Mouse (Mus musculus) lung, postnatal 10 days (tissue): ENCODE data around the gene Fignl1.

Experiments used
- DNase-seq: peaks from one replicate; pipeline ENCODE4 v3.0.0; 2021

The Fignl1 gene

DNA sequence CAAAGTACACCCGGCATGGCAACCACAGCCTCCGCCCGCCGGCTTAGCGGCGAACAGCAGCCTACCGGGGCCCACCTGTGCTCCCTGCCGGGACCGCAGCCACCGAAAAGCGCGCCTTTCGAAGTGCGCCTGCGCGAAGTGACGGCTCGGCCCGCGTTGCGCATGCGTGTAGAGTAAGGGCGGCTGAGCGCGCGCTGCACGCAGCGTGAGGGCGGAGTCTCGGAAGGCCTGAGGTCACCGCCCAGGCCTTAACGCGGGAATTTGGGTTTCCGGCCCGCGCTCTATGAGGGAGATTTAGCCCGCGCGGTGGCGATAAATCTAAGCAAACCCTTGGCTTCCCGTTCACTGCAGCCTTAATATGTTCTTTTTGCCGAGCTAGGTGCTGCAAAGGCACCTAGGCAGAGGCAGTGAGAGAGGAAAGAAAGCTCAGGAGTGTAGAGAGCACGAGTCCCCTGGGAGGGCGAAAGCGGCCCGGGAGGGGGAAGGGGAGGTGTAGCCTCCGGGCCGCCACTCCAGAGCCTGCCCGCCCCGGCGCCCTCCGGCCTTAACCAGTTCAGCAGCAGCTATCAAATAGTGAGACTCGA, at the start of gene Fignl1:
TSS of gene Fignl1 (minus strand) at position 143 of the 584 bp plus-strand sequence.
- DNase-seq, result peak; percentile 96

DNA sequence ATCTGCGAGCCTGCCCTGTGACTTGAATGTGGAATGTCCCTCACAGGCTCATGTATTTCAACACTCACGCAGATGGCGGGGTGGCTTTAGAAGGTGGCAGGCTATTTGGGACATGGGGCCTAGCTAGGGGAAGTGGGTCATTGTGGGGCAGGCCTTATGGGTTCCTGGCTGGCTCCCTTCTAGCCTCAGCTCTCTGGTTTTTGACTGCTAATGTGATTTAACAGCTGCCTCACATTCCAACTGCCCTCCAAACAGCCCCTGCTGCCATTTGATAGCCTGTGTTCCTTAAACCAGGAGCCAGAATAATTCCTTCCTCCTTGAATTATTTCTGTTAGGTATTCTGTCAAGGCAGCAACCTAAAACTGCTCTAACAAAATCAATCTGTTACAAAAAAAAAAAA, 48.2 kb upstream of the Fignl1 start:
- DNase-seq, result no peak

DNA sequence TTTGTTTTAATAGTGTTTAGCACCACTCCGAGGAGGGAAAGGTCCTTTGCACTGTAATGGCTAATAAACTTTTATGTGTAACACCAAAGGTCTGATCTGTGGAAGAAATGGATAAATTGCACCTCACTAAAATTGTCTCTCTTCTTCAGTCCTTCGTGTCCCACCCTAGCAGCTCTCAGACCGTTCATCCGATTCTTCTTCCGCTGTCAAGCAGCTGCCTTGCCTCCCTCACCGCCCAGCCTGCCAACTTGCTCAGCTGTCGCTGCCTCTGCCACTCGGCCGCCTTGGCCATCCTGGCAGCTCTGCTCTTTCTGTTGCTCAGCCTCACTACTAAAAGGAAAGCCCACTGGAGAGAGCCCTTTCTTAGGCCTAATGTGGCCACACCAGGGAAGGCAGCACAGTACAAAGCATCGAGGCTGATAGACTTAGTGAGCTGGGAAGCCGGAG, 46.9 kb upstream of the Fignl1 start:
- DNase-seq, result peak; percentile 41

DNA sequence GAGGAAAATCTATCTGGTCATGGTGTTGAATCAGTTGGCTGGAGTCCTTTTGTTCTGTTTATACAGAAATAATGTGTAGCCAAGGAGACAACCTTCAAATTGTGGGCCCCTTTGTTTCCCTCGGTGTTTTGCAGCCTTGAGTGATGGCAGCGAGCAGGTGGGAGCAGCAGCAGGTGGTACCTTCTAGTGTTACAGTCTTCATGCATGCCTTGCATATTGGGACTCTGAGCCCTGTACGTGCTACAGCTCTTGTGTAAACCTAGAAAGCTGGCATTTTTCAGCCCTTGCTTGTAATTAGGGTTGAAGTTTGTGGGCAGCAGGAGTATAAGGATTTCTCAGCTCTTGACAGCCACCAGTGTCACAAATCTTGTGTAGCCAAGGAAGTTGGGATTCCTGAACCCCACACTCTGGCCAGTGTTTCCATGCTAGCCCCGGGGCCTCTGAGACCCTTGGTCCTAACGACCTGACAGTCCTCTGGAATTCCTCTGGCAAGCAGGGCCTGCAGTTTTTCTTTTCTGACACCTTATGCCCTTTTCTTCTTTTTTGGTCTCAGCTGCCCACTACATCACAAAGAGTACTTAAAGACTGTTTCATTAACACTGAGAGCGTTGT, 46.4 kb upstream of the Fignl1 start:
- DNase-seq, result no peak

DNA sequence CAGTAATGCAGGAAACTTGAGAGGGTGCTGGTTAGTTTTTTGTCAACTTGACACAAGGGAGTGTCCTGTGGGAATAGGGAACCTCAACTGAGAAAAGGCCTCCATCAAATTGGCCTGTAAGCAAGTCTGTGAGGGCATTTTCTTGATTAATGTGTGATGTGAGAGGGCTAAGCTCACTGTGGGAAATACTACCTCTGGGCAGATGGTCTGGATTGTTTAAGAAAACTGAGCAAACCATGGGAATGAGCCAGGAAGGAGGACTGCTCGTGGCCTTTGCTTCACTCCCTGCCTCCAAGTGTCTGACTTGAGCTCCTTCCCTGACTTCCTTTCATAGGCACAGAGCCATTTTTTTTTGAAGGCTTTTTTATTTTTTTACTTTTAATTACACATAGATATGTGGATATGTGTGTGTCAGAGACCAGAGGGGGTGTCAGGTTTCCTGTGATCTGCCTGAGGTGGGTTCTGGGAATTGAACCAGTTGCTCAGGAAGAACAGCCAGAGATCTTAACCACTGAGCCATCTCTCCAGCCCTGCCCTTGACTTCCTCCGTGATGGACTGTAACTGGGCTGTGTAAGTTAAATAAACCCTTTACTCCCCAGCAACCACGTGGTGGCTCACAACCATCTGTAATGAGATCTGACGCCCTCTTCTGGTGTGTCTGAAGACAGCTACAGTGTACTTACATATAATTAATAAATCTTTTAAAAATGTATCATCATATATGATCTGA, 45.1 kb upstream of the Fignl1 start:
- DNase-seq, result no peak

DNA sequence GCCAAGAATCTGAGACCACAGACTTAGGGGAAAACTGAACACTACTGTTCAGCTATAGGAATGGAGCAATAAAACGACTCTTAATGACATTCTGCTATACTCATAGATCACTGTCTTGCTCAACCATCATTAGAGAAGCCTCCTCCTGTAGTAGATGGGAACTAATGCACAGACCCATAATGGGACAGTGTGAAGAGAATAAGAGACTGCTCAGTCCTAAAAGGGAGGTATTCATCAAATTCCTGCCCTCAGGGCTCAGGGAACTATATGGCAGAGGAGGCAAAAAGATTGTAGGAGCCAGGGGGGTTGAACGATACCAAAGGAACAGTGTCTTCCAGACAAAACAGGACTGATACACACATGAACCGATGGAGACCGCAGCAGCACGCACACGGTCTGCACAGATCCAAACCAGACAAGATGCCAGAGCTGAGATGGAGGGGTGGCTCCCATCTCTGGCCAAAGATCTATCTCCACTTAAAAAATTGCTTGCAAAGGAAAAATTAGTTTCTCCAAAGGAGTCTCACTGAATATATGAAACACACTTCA, 43.3 kb upstream of the Fignl1 start:
- DNase-seq, result no peak

DNA sequence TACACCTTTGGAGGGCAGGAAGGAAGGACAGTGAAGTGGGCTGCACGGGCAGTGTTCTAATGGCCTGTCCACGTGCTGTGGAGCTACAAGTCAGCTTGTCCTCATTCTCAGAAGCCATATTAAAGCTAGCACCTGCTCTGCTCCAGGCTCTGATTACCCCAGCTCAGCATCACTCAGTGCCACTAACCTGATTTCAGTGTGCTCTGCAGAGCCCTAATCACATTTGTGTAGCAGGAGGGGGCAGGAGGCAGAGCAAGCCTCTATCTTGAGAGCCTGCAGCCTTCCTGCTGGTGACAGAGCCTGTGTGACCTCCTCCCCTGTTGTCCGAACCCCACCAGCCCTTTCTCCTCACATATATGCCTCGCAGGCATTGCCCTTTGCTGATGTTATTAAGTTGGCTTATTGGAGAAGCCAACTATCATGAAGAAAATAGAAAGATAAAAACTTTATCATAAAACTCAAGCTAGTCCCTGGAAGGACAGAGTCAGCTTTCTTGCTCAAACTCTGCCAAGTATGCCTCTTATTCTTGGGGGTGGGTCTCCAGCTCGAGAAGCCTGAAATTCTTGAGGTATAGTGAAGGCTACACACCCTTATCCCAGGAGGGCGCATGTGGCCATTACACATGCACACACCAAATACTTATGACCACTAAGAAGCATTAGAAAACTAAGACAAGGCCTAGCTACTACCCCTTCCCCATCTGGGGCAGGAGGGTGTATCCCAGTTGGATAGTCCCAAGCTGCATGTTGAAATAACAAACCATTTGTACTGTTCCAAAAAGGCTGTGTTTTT, 41.9 kb upstream of the Fignl1 start:
- no peak for DNase-seq

DNA sequence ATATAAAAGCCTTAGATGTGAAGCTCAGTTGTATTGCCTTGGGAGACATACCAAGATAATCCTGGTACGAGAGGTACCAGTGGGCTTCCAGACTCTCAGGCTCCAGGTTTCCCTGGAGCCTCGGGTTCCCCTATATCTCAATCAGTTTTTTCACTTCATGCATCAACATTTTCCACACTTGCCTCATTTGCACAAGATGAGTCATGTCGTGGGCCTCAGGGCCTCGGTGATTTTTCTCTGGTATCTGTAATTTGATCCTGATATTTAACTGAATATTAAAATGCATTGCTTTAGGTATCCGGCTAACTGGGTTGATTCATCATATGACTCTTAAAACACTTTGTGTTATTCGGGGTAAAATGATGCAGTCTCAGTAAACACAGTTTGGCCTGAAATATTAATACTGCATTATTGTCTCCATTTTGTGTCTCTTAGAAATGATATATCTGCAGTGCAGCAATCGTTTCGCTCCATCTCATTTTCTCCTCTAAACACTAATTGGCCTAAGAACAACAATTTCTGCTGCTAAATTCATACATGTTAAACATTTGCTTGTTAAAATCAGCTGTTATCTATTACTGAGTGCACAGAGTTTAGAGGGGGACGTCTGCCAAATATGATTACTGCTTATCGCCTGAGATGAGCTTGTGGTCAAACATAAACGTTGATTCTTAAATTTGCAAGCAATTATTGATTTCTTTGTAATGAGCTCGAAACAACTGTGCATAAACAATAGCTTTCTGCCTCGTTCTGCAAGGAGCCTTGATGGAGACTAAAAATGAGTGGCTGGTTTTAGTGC, 41.0 kb upstream of the Fignl1 start:
- no peak for DNase-seq

DNA sequence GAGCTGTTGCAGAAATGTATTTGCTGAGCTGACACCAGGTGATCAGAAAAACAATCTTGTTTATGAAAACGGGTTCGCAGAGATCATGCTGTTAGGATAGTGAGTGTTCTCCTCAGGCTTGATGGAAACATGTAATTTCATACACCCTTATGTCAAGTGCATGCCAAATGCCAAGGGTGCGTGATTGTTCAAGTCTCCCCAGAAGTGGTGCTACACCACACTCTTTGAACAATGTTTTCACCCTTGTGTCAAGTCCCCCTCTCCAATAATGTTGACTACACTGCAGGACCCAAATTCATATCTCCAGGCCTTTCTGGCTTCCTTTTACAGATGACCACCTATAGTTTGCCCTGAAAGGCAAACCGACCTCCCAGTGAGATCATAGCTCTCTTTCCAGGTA, 39.7 kb upstream of the Fignl1 start:
- peak; percentile 32 for DNase-seq

DNA sequence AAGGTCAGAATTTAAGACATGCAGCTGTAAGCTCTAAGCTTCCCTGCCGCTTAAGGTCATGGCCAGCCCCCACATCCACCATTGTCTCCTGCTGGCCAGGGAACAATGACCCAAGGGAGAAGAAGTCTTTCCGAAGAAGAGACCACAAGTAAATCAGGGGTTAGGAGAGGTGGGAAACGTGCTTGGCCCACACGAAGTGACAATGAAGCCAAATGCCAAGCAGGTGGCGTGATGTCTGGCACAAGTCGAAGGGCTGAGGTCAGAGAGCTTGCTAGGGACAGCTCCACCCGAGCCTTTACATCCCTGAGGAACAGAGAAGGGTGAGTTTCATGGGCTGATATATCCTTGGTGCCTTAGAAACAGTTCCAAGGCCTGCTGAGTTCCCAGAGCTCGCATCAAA, 36.3 kb upstream of the Fignl1 start:
- no peak for DNase-seq

DNA sequence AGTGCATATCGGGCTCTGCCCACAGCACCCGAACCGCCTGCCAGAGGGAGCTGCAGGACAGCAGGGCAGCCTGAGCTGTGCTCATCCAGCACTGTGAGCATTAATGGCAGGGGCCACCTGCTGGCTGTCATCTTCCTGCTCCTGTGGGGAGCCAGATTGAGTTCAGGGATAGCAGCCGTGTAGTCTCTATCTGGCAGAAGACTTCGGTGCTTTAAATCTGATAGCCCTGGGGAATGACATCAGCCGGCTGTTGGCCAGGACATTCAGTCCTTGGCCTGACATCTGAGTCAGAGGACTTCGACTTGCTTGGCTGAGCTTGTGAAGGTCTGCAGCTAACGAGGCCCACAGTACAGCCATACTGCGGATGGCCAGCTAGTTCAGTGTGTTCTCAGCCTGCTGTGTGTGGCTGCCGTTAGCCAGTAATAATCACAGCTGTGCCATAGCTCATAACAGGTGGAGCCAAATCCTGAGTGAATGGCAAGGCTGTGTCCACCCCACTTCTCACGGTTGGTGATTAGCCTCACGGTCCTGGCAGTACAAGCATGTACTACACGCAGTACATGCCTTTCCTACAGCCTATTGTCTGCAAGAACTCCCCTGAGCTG, 35.7 kb upstream of the Fignl1 start:
- peak; percentile 87 for DNase-seq

DNA sequence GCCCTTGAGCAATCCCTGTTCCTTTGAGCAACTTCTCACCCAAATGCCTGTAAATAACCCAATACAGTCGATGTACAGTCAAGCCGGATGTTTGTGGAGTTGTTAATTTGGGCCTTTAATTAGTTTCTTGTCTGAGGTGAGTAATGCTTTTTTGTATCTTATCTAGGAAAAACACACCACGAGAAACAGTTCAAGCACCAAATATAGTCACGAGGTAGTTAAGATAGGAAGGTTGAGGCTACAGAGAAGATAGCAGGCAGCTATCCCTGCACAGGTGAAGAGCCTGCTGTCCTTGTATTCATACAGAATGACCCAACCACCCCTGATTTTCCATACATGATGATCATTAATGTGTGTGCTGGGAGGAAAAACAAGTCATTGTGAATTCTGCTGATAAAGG, 32.8 kb upstream of the Fignl1 start:
- no peak for DNase-seq

DNA sequence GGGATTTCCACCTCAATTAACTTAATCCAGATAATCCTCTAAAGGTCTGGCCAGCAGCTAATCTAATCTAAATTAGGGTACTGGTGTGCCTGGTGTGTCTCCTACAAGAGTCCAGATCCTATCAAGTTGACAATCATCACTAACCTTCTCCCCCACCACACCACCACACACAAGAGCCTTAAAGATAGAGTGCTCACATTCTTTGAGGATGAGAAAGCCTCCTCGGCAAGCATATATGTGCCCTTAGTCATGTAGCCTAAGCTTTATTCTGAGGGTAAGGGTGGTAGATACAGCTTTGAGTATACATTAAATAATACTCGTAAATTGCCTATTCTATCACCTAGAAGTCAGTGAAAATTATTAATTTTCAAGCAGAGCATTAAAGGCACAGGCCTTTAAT, 32.0 kb upstream of the Fignl1 start:
- no peak for DNase-seq

DNA sequence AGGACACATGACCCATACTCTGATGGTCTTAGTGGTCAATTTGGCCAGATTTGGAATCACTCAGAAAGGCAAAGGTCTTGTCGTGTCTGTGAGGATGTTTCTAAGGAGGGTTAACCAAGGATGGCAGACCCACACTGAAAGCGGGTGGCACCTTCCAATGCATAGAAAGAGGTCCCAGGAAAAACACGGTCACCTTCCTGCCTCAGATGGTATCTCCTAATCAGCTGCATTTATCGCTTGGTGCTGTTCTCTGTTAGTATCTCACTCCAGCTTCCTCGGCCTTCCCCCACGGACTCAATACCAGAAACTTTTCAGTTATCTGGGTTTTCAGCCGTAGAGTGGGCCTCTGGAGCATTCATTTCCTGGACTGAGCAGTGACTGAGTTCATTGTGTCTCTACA, 31.1 kb upstream of the Fignl1 start:
- DNase-seq, result no peak

DNA sequence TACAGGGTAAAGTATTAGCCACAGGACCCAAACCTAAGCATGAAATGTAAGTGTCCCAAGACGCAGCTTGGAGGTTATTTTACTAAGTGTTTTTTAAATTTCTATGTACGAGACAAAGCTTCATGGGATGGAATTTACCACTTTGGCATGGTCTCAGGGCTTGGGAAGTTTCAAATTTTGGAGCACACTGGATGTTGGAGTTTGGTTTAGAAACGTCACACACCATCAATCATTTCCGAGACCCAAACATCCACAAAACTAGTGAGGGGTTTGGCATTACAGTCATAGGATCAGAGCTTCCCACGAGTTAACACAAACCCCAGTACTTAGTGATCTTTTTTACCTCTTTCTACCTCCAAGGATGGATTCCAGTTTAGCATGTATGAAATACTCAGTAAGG, 28.6 kb upstream of the Fignl1 start:
- peak; percentile 40 for DNase-seq

DNA sequence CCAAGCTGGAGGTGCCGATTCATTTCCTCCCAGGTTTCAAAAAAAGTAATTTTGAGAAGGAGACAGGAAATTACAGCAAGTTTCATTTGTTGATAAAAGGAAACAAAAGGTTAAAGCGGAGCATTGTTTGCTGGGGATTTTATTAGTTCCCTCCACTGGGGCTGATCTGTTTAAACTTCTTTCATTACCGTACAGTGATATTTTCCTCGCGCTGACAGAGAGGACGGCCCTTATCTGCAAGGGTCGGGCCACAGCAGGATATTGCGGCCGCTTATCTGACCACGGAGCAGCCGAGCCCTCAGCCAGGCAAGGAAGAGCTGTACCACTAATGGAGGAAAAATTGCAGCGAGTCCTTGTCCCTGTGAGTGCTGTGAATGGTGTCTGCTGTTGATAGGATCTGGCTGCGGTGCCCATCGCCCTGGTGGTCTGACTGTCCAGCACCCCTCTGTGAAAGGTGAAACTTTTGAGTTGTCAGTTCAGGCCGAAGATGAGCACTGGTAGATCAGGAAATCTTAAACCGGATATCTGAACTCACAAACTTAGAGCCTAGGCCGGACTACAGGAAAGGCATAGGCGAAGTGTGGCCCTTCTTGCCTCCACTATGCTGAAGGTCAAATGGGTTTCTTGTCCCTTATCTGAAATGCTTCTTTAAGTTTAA, 28.1 kb upstream of the Fignl1 start:
- peak; percentile 47 for DNase-seq

DNA sequence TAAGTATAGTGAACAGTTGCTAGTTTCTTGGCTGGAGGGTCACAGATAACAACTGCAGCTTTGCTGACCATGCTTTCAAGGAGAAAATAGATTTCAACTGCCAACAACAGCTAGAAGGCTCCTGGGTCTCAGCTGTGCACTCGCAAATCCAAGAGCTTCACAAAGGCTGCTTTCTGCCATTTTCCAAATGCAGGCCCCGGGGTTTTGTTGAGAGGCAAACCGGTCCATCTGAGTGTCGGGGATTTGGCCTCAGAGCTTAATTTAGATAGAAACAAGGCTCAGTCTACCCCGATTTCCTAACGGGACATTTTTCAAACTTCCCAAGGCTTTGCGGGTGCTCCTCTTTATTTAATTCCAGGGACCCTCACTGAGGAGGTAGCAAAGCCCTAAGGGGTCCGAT, 27.5 kb upstream of the Fignl1 start:
- no peak for DNase-seq

DNA sequence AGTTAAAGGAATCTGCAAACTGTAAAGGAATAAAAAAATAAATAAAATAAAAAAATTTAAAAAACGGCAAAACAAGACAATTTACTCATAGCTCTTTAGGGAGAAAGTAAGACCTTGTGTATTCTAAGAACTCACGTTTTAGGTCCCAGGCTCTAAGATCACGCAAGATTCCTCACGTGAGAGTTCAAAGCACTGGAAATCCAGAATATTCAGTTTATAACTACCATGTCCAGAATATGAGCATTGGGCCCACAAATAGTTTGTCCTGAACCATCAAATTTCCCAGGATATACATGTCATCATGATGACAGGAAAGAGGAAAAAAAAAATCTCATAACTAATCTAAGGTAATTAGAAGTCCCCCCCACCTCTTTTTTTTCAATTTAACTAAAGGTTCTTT, 27.0 kb upstream of the Fignl1 start:
- no peak for DNase-seq

DNA sequence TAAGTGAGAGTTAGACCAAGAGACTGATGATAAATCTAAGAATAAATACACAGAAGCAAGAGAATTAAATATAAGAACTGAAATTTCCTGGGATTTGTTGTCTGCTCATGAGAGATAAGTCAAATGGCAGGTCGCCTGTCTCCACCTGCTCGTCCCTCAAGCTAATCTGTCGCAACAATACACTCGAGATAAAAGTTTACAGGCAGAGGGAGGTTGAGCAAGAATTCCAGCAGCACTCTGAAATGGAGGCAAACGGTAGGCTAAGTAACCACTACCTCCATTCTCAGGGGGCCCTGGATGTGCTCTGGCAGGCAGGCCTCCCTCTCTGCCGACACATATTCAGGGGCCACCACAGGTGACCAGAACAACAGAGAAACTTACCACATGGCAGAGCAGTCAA, 26.6 kb upstream of the Fignl1 start:
- no peak for DNase-seq

DNA sequence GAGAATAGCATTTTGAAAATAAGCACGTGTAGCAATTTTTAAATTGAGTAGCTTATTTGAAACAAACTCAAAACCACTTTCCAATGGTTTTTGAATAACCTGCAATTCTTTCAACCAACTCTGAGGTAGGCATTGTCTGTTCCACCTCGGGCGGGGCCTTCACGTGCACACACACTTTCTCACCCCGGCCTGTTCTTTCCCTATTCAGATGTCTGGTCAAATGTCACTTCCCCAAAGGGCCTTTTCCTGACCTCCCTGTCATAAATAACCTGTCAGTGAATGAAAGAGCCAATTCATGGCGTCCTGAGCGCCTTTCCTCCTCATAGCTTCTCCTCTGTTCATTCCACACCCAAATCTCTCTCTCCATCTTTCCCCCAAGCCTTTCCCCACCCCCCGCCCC, 24.3 kb upstream of the Fignl1 start:
- no peak for DNase-seq

DNA sequence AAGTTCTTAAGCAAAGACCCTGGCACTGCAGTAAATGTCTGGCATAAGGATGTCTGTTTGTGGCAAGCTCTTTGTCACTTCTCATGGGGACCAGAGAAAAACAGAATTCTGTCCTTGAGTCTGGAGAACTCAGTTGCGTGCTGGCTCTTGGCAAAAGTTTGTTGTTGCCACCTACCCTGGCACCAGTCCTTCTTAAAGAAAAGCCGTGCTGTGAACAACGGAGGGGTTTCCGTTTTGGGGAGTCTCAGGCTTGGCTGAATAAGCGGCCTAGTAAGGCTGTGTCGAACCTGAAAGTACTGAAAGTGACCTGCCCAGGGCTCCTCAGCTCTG, 24.0 kb upstream of the Fignl1 start:
- DNase-seq, result peak; percentile 46
